Mouse (Mus musculus) CH12.LX (cell line): ENCODE data around the gene Drc7. TPM values are rescaled to one million over a fixed set of nuclear protein-coding genes. Genes with fewer than 3 reads are reported as not detected.
A peak's percentile ranks its signal among the peaks of the same experiment; 100 is the strongest.

Source experiments
- DNase-seq: peaks from one replicate; pipeline ENCODE4 v3.0.0-alpha.2; 2013; ENCODE audit errors: extremely low read depth
- H3K27ac ChIP-seq: 2 replicates; pipeline ENCODE4 v1.5.1; 2012; ENCODE audit warnings: low read depth, mild to moderate bottlenecking, control low read depth, moderate library complexity; ENCODE audit not compliant: insufficient read depth
- H3K27me3 ChIP-seq: replicated peaks from 2 replicates; pipeline ENCODE3; 2012; ENCODE audit warnings: inconsistent platforms
- H3K36me3 ChIP-seq, 2 experiments: replicated peaks in 1 of 2; 2 replicates each; pipeline versions ENCODE3 to v1.6.1; 2012; ENCODE audit warnings: inconsistent platforms in 1 of 2, low read length in 1 of 2, mild to moderate bottlenecking in 1 of 2, mixed read lengths in 1 of 2, moderate library complexity in 1 of 2; ENCODE audit not compliant: control insufficient read depth in 1 of 2, insufficient read depth in 1 of 2
- H3K4me1 ChIP-seq, 2 experiments: 2 replicates each; pipeline ENCODE4 v1.6.1; 2012; ENCODE audit warnings: inconsistent platforms in 1 of 2, moderate library complexity in 1 of 2; ENCODE audit not compliant: insufficient read depth in 2 of 2, control insufficient read depth in 1 of 2
- H3K4me2 ChIP-seq: 2 replicates; pipeline ENCODE4 v1.6.1; 2012; ENCODE audit warnings: low read depth, mild to moderate bottlenecking, control low read depth; ENCODE audit not compliant: poor library complexity, insufficient read depth, severe bottlenecking
- H3K4me3 ChIP-seq, 3 experiments: fragments of 150-350 bp in 1 of 3; sonication (generic) in 1 of 3; replicated peaks in 1 of 3; 2 replicates each; pipeline versions ENCODE3 to v1.5.1; 2011 to 2012; ENCODE audit warnings: low read depth in 2 of 3, low read length in 2 of 3, mild to moderate bottlenecking in 2 of 3, moderate library complexity in 2 of 3, control low read depth in 1 of 3, improper control_type of control experiment in 1 of 3, inconsistent platforms in 1 of 3, mixed read lengths in 1 of 3; ENCODE audit not compliant: poor library complexity in 1 of 3
- H3K79me2 ChIP-seq: replicated peaks from 2 replicates; pipeline ENCODE4 v1.6.1; 2012; ENCODE audit warnings: mild to moderate bottlenecking, moderate library complexity; ENCODE audit not compliant: control insufficient read depth, poor library complexity, insufficient read depth, severe bottlenecking; ENCODE audit errors: extremely low read depth
- H3K9ac ChIP-seq: 2 replicates; pipeline ENCODE4 v1.6.1; 2012; ENCODE audit warnings: low read depth, mild to moderate bottlenecking, control low read depth, moderate library complexity; ENCODE audit not compliant: insufficient read depth
- H3K9me3 ChIP-seq: replicated peaks from 2 replicates; pipeline ENCODE3; 2012; ENCODE audit warnings: low read length, inconsistent platforms, mixed read lengths
- CHD1 ChIP-seq: IDR thresholded peaks from 2 replicates; pipeline ENCODE4 v1.6.1; 2012; ENCODE audit warnings: low read depth, low read length, improper control_type of control experiment, inconsistent platforms
- CTCF ChIP-seq, 2 experiments: IDR thresholded peaks in 1 of 2; conservative IDR thresholded peaks in 1 of 2; 2 replicates each; pipeline ENCODE4 v1.5.1; 2011 to 2012; ENCODE audit warnings: low read depth in 2 of 2, low read length in 2 of 2, improper control_type of control experiment in 1 of 2, inconsistent platforms in 1 of 2, mild to moderate bottlenecking in 1 of 2, moderate library complexity in 1 of 2
- EP300 ChIP-seq: IDR thresholded peaks from 2 replicates; pipeline ENCODE4 v1.6.1; 2011; ENCODE audit warnings: low read length, improper control_type of control experiment
- IRF4 ChIP-seq: IDR thresholded peaks from 2 replicates; pipeline ENCODE4 v1.6.1; 2014; ENCODE audit warnings: low read depth, mild to moderate bottlenecking, inconsistent platforms, low read length, improper control_type of control experiment
- JUN ChIP-seq: IDR thresholded peaks from 2 replicates; pipeline ENCODE4 v1.6.1; 2011; ENCODE audit warnings: low read depth, mild to moderate bottlenecking, low read length, improper control_type of control experiment, moderate library complexity; ENCODE audit not compliant: insufficient read depth
- JUND ChIP-seq: conservative IDR thresholded peaks from 2 replicates; pipeline ENCODE4 v1.6.1; 2011; ENCODE audit warnings: low read depth, low read length, improper control_type of control experiment
- KAT2A ChIP-seq: IDR thresholded peaks from 2 replicates; pipeline ENCODE4 v1.6.1; 2012; ENCODE audit warnings: low read length, improper control_type of control experiment, inconsistent platforms; ENCODE audit not compliant: insufficient replicate concordance
- MAX ChIP-seq: IDR thresholded peaks from 2 replicates; pipeline ENCODE4 v1.6.1; 2011; ENCODE audit warnings: low read length, improper control_type of control experiment
- MXI1 ChIP-seq: IDR thresholded peaks from 2 replicates; pipeline ENCODE4 v1.6.1; 2011; ENCODE audit warnings: mild to moderate bottlenecking, low read depth, low read length, improper control_type of control experiment
- MYC ChIP-seq: IDR thresholded peaks from 2 replicates; pipeline ENCODE4 v1.6.1; 2011; ENCODE audit warnings: low read depth, mild to moderate bottlenecking, improper control_type of control experiment, low read length
- NELFE ChIP-seq: IDR thresholded peaks from 2 replicates; pipeline ENCODE4 v1.6.1; 2011; ENCODE audit warnings: low read depth, low read length, improper control_type of control experiment
- POLR2AphosphoS2 ChIP-seq: IDR thresholded peaks from 2 replicates; pipeline ENCODE4 v1.6.1; 2011; ENCODE audit warnings: low read depth, low read length, improper control_type of control experiment
- RAD21 ChIP-seq: IDR thresholded peaks from 2 replicates; pipeline ENCODE4 v1.6.1; 2011; ENCODE audit warnings: low read depth, mild to moderate bottlenecking, low read length, improper control_type of control experiment, moderate library complexity
- SIN3A ChIP-seq: IDR thresholded peaks from 2 replicates; pipeline ENCODE4 v1.6.1; 2012; ENCODE audit warnings: low read length, improper control_type of control experiment, inconsistent platforms
- SMC3 ChIP-seq: IDR thresholded peaks from 2 replicates; pipeline ENCODE4 v1.6.1; 2011; ENCODE audit warnings: low read depth, low read length, improper control_type of control experiment
- TBP ChIP-seq: conservative IDR thresholded peaks from 2 replicates; pipeline ENCODE4 v1.6.1; 2011; ENCODE audit warnings: low read depth, low read length, improper control_type of control experiment
- TCF12 ChIP-seq: IDR thresholded peaks from 2 replicates; pipeline ENCODE4 v1.6.1; 2014; ENCODE audit warnings: low read depth, mild to moderate bottlenecking, inconsistent platforms, low read length, improper control_type of control experiment
- UBTF ChIP-seq: IDR thresholded peaks from 2 replicates; pipeline ENCODE4 v1.6.1; 2012; ENCODE audit warnings: low read depth, mild to moderate bottlenecking, inconsistent platforms, low read length, improper control_type of control experiment, moderate library complexity
- USF1 ChIP-seq: IDR thresholded peaks from 2 replicates; pipeline ENCODE4 v1.6.1; 2014; ENCODE audit warnings: low read depth, mild to moderate bottlenecking, inconsistent platforms, low read length, improper control_type of control experiment
- ZC3H11A ChIP-seq: IDR thresholded peaks from 2 replicates; pipeline ENCODE4 v1.6.1; 2012; ENCODE audit warnings: low read depth, mild to moderate bottlenecking, inconsistent platforms, low read length, improper control_type of control experiment
- ZNF384 ChIP-seq: IDR thresholded peaks from 2 replicates; pipeline ENCODE4 v1.6.1; 2012; ENCODE audit warnings: low read depth, low read length, improper control_type of control experiment, inconsistent platforms
- dilution Hi-C: fragments of 300-500 bp; cut with MboI; formaldehyde crosslinking; loops from 2 replicates; pipeline ENCODE4 v1.14.3; 2020; ENCODE audit warnings: low sequenced_read_pairs; ENCODE audit not compliant: extremely low pct_unique_long_range_greater_than_20kb, extremely low pct_ligation_motif_present
- in situ Hi-C: fragments of 300-500 bp; cut with MboI; formaldehyde crosslinking; loops from 3 replicates; pipeline ENCODE4 v1.14.3; 2019; ENCODE audit warnings: low sequenced_read_pairs, low pct_ligation_motif_present, low pct_unique_long_range_greater_than_20kb, mixed read lengths
- polyA plus RNA-seq: library from polyadenylated mRNA; unstranded; fragments of >175 nt; gene quantifications from 2 replicates; pipeline ENCODE4 v1.2.1, GENCODE M21; 2012; ENCODE audit warnings: low read depth; ENCODE audit not compliant: insufficient read length
- total RNA-seq, 2 experiments: library from RNA; depleted of rRNA; stranded (reverse); fragments of 300-350 nt in 1 of 2; fragments of >200 nt in 1 of 2; gene quantifications; 2 replicates each; pipeline ENCODE4 v1.2.3; 2012 to 2014

The Drc7 gene
- total and polyA plus RNA-seq, 3 experiments = not detected

- H3K9me3 ChIP-seq = no peaks in the 10 kb centered on the region
- H3K27me3 ChIP-seq = no peaks in the 10 kb centered on the region
- no peak for DNase-seq
- no peak overlapping the region for H3K27ac ChIP-seq
- dilution Hi-C loops = no loop called here
- peaks cover 7 to 37% of the 10 kb centered on the region in 2 experiments; a peak in 3 of 4 replicates for H3K4me1 ChIP-seq
- no peak for TF ChIP-seq CTCF (conservative IDR thresholded peaks at IDR 0.05 in 1 of 2, IDR thresholded peaks at IDR 0.05 in 1 of 2; ENCODE audit: low read depth in 2 of 2, low read length in 2 of 2)
- TF ChIP-seq CHD1 = no peak
- TF ChIP-seq EP300 = no peak
- TF ChIP-seq JUN = no peak
- TF ChIP-seq TCF12 = no peak
- TF ChIP-seq UBTF = no peak
- TF ChIP-seq MXI1 = no peak
- no peak for TF ChIP-seq USF1
- in situ Hi-C loops = no loop called here
- no peak overlapping the region for H3K4me3 ChIP-seq
- peaks cover 0 to 5% of the 10 kb centered on the region in 2 experiments for H3K36me3 ChIP-seq
- no peak overlapping the region for H3K9ac ChIP-seq
- no peaks in the 10 kb centered on the region for H3K79me2 ChIP-seq
- no peak overlapping the region for H3K4me2 ChIP-seq
Measured at GRCm38 (mm10) chr8:95112594-95112993, 57.7 kb downstream of the Drc7 start.

- Histone ChIP-seq H3K9me3 (no peaks in the 10 kb centered on the region), H3K4me2 (no peak overlapping the region), H3K27me3 (no peaks in the 10 kb centered on the region), H3K4me3 (no peak overlapping the region), H3K36me3 (peaks cover 0 to 5% of the 10 kb centered on the region in 2 experiments), H3K27ac (no peak overlapping the region), H3K9ac (no peak overlapping the region), H3K4me1 (peaks cover 7 to 32% of the 10 kb centered on the region in 2 experiments; a peak in 3 of 4 replicates), H3K79me2 (no peaks in the 10 kb centered on the region)
- dilution Hi-C loops = no loop called here
- in situ Hi-C loops = no loop called here
- DNase-seq = no peak
- TF ChIP-seq UBTF (no peak), USF1 (no peak), JUND (no peak)
Measured at GRCm38 (mm10) chr8:95113108-95113507, 58.2 kb downstream of the Drc7 start.

- H3K4me3 ChIP-seq = no peak overlapping the region
- DNase-seq = peak; percentile 53
- no peaks in the 10 kb centered on the region for H3K27me3 ChIP-seq
- peaks cover 0 to 5% of the 10 kb centered on the region in 2 experiments for H3K36me3 ChIP-seq
- TF ChIP-seq JUN (no peak), CTCF (conservative IDR thresholded peaks at IDR 0.05 in 1 of 2, IDR thresholded peaks at IDR 0.05 in 1 of 2; ENCODE audit: low read depth in 2 of 2, low read length in 2 of 2) (peak; percentile 20 to 77; a peak in 2 of 4 replicates), ZC3H11A (peak; percentile 49; the same call in 1 of the 2 replicates), MYC (peak; percentile 96), MAX (peak; percentile 70), TBP (no peak), IRF4 (0 out of 2 replicates have a peak, but pooled peaks have one; percentile 49), KAT2A (no peak), ZNF384 (no peak), NELFE (0 out of 2 replicates have a peak, but pooled peaks have one; percentile 12), POLR2AphosphoS2 (no peak), SMC3 (peak; percentile 87), UBTF (no peak), SIN3A (no peak), RAD21 (peak; percentile 55), USF1 (no peak)
- H3K4me2 ChIP-seq = no peak overlapping the region
- H3K27ac ChIP-seq = no peak overlapping the region
- H3K4me1 ChIP-seq = peaks cover 4 to 25% of the 10 kb centered on the region in 2 experiments; a peak in 3 of 4 replicates
- no peaks in the 10 kb centered on the region for H3K79me2 ChIP-seq
- dilution Hi-C loops (no loop called here), in situ Hi-C loops (no loop called here)
- H3K9me3 ChIP-seq = no peaks in the 10 kb centered on the region
- H3K9ac ChIP-seq = no peak overlapping the region
Measured at GRCm38 (mm10) chr8:95113750-95114149, 58.8 kb downstream of the Drc7 start.
